Mouse (Mus musculus) heart, adult 10 weeks (tissue): ENCODE data around the gene Acacb. TPM values are rescaled to one million over a fixed set of nuclear protein-coding genes. Genes with fewer than 3 reads are reported as not detected.

Experiments used
- polyA plus RNA-seq: library from polyadenylated mRNA; stranded (reverse); fragments of 350-450 nt; fragmentation: Illumina TruSeq; extraction: RNeasy Lipid Tissue Mini Kit (QIAGEN cat#74804); gene quantifications from one replicate; pipeline ENCODE4 v1.2.3, GENCODE M21; 2014; ENCODE audit warnings: low read depth, low replicate concordance

Gene Acacb
- polyA plus RNA-seq, result 122 TPM

GRCm38 (mm10) chr5:114146028-114146888, at the start of gene Acacb:
Acacb (plus strand) TSS chr5:114146535.

GRCm38 (mm10) chr5:114127374-114128349, 18.7 kb upstream of the Acacb start, which contains the start of gene Alkbh2:
Alkbh2 (minus strand) TSS chr5:114128218.

GRCm38 (mm10) chr5:114130211-114130605, 16.1 kb upstream of the Acacb start, which contains the start of gene Ung:
Ung (plus strand) TSS chr5:114130386.

GRCm38 (mm10) chr5:114273693-114274402, 127.5 kb downstream of the Acacb start, which contains the start of gene Foxn4:
Foxn4 (minus strand) TSS chr5:114273807.

GRCm38 (mm10) chr5:114288874-114289273, 142.5 kb downstream of the Acacb start, which contains the start of gene Myo1h:
Myo1h (plus strand) TSS chr5:114289166.

Other genes starting within 250 kb of the Acacb start
- 20.3 TPM for gene Coro1c, start 237.8 kb upstream of the Acacb start, polyA plus RNA-seq
- 4.8 TPM for gene Ssh1, start 152.6 kb upstream of the Acacb start, polyA plus RNA-seq
- gene Dao, start 142.8 kb upstream of the Acacb start, polyA plus RNA-seq, result not detected
- gene Usp30, start 81.1 kb upstream of the Acacb start, polyA plus RNA-seq, result 7.7 TPM
- not detected for gene Svop, start 55.0 kb upstream of the Acacb start, polyA plus RNA-seq
- 2.4 TPM for gene Alkbh2, start 18.3 kb upstream of the Acacb start, polyA plus RNA-seq
- 22.5 TPM for gene Ung, start 16.1 kb upstream of the Acacb start, polyA plus RNA-seq
- not detected for gene Foxn4, start 127.3 kb downstream of the Acacb start, polyA plus RNA-seq
- gene Myo1h, start 142.6 kb downstream of the Acacb start, polyA plus RNA-seq, result 0.26 TPM
- gene Kctd10, start 234.0 kb downstream of the Acacb start, polyA plus RNA-seq, result 47.1 TPM
- gene Ube3b, start 234.1 kb downstream of the Acacb start, polyA plus RNA-seq, result 68.8 TPM